Mouse (Mus musculus): ENCODE data around the gene Gpank1.

GRCm38 (mm10) chr17:35161421-35161820 is 40.2 kb downstream of the Gpank1 start:
- TF ChIP-seq REST (IDR thresholded peaks at IDR 0.05; ENCODE audit: insufficient read depth, insufficient read length) (no peak), MAX (IDR thresholded peaks at IDR 0.05; ENCODE audit: low read depth) (no peak), POLR2A (IDR thresholded peaks at IDR 0.05; ENCODE audit: insufficient read length, low read depth) (no peak), POLR2AphosphoS2 (IDR thresholded peaks at IDR 0.05; ENCODE audit: insufficient read length, low read depth) (no peak), USF1 (IDR thresholded peaks at IDR 0.05; ENCODE audit: low read depth) (no peak), SRF (IDR thresholded peaks at IDR 0.05; ENCODE audit: control insufficient read depth, insufficient read length, low read depth) (no peak)

All from myocyte (in vitro differentiated cells).